Mouse (Mus musculus): ENCODE data around the gene Lime1.

Gene Lime1

DNA sequence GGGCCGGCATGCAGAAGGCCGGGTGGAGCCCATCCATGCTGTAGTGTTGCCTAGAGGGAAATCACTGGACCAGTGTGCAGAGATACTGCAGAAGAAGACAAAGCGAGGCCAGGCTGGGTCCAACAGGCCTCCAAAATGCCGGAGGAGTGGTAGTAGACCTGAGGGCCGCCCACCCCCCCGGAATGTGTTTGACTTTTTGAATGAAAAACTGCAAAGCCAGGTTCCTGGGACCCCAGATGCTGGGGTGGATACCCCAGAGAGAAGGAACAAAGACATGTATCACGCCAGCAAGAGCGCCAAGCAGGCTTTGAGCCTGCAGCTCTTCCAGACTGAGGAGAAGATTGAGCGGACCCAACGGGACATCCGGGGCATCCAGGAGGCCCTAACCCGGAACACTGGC, at the start of gene Lime1:
Gene Lime1, plus strand, starts transcription at position 301 of the 400 bp plus-strand sequence.
- DNase-seq (ENCODE audit: low spot score), result no peak

DNA sequence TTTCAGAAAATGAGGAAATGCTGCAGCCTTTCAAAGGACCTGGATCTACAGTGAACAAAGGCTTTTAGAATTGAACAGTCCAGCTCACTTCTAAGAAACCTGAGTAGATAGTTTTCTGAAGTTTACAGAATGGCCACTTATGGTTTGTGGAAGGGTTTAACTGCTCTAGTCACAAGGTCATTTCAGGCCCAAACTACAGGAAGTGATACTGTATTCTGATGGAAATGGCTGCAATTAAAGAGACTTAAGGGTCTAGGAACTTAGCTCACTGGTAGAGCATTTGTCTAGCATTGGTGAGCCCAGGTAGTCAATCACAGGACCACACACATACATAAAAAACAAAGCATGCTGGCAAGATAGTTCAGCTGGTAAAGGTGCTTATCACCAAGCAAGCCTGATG, 47.3 kb upstream of the Lime1 start:
- DNase-seq (ENCODE audit: low spot score), result no peak

DNA sequence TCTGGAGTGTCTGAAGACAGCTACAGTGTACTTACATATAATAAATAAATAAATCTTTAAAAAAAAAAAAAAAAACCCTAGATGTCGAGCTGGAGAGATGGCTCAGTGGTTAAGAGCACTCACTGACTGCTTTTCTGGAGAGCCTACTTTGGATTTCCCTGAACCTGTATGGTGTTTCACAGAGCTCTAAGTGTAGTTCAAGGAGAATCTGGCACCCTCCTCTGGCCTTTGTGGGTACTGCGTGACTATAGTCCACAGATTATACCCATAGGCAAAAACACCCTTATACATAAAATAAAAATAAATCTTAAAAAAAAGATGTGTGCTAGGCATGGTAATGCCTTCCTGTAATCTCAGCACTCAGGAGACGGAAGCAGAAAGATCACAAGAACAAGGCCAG, 45.9 kb upstream of the Lime1 start:
- DNase-seq (ENCODE audit: low spot score), result peak; percentile 79

DNA sequence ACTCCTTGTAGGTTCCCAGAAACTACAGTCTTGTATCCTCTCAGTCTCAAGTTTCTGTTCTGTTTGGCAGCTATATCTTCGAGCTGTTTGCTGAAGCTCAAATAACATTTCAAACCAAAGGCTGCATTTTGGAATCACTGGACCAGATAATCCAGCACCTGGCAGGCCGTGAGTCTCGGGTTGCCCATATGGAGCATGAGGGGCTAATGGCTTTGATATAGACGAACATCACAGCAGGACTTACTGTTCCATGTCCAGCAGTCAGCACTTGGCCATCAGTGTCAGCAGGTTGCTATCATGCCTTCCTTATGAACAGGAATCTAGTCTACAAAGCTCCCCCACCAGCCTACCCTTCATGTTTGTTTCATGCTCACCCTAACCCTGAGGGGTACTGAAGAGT, 39.5 kb upstream of the Lime1 start:
- no peak for DNase-seq (ENCODE audit: low spot score)

DNA sequence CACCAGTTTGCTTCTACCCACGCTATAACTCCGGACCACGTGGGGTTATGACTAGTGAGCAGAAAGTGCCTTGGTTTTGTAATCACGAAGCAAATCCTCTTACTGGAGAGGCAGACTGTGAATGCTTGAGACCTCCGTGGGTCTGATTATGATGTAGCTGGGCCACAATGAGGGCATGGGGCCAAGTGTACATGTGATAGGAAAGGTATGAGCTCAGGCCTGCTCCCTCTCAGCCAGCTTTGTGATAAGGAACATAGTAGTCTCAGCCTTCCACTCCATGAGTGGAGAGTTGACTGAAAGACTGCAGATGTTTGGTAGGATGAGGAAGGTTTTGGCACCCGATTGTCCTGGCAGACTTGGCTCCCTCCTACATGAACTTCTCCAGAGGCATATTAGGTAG, 37.1 kb upstream of the Lime1 start:
- no peak for DNase-seq (ENCODE audit: low spot score)

DNA sequence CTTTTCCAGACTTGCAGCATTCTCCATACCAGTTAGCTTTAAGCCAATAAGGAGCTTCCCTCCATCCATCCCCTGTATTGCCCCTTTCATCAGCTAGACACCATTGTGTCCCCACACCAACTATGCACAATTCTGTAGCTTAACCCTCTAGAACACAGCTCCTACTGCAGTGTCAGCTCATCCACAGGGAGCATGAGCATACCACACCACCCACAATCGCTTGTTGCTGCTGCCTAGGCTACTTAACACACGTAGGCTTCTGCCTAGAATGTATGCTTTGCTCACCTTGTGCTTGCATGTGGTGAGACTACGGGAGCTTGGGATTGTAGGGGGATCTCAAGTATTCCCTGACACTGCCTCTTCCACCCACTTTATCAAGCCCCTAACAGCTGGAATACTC, 23.1 kb upstream of the Lime1 start:
- DNase-seq (ENCODE audit: low spot score), result no peak

DNA sequence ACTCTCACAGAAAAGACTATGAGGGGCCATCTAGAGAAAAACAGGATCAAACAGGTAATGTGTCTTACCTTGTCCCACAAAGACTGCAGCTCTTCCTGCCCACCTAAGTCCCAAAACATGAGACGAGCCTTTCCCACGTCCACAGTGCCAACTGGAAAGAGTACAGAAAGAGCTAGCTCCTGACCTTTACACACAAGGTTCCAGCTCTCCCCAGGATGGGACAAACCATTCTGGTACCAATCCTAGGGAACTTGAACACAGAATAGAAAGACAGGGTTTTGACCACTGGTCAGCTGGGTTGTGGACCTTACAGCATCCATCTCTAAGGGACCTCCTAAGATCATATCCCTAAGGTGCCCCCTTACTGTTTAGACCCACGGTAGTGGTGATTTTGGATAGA, 15.9 kb upstream of the Lime1 start:
- peak; percentile 60 for DNase-seq (ENCODE audit: low spot score)

DNA sequence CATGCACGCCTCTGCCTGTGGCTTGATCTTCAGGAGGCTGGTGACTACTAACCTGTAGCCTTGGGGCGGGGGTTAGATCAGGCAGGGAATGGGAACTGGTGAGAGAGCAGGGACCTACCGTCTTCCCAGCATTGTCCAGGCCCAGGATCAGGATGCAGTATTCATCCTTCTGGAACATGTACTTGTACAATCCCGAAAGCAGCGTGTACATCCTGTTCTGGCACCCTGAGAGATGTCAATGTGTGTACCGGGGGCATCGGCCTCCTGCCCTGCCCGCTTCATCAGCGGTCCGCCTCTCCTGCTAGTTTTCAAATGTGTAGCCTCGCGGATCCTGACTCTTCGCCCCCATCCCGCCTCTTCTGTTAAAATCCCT, 15.4 kb upstream of the Lime1 start:
- no peak for DNase-seq (ENCODE audit: low spot score)

DNA sequence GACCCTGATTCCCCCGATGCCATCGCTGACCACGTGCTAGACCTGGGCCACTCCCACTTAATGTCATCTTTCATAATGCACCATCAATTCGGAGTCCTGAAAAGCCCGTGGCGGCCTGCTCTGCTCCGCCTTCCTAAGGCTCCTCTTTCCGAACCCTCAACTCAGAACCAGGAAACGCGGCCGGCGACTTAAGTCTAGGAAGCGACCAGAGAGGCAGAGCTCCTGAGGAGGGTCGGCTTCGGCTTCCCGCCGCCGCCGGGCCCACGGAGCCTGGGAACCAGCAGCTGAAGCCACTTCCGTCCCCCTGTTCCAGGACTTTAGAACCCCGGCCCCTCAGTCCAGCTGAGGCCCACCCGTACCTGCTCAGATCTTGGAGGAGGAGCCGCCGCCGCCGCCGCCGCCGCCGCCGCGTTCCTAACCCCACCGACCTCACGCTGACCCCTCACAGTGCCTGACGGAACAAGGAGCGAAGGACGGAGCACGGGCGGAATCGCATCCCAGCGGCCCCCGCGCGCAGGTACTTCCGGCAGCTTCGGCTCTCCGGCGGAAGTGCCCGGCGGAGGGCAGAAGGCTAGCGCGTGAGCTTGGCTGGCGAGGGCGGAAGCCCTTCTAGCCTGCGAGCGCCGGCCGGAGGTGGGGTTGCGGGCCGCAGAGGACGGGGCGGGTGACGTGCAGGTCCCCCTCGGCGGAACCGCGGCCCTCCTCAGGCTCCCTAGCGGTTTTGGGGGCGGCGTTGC, 14.8 kb upstream of the Lime1 start, which contains the start of the genes Zgpat and Arfrp1:
Gene Zgpat, plus strand, starts transcription at position 69 of the 737 bp plus-strand sequence.
Gene Arfrp1, minus strand, starts transcription at position 545 of the 737 bp plus-strand sequence.
- DNase-seq (ENCODE audit: low spot score), result peak; percentile 86

DNA sequence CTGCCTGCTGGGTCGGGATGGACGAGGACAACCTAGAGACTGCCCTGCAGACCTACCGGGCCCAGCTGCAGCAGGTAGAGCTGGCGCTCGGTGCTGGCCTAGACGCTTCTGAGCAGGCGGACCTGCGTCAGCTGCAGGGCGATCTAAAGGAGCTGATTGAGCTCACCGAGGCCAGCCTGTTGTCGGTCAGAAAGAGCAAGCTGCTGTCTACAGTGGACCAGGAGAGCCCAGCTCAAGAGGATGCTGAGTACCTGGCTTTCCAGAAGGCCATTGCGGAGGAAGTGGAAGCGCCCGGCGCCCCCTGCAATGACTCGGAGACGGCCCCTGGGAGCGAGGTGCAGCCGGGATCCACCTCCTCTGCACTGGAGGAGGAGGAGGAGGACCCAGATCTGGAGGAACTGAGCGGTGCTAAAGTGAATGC, 14.2 kb upstream of the Lime1 start:
- no peak for DNase-seq (ENCODE audit: low spot score)

DNA sequence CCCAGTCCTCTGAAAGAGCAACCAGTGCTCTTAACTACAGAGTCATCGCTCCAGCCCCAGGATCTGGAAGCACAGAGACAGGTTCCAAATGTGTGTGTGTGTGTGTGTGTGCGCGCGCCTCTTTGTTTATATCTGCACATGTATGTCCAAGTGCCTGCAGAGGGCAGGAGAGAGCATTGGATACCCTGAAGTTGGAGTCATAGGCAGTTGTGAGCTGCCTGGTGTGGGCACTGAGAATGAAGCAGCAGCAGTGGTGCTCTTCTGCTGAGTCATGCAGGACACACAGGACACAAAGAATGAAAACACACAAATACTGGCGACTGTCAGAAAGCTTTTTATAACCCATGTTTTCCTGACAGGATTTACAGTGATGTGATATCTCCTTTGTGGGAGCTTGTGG, 9.9 kb upstream of the Lime1 start:
- DNase-seq (ENCODE audit: low spot score), result no peak

DNA sequence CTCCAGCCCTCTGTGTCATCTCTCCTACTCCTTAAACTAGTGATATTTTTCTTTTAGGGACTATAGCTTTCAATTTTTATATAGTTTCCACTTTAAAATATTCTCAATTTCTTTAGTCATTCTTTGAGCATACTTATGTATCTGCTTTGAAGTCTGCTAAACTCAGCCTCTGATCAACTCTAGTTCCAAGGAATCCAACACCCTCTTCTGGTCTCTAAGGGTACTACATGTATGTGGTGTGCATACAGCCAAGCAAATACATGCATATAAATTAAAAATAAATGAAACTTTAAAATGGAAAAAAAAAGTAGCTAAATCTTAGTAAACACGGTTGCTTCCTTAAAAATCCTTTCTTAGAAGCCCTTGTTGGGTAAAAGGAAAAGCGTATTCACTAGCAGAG, 4.1 kb upstream of the Lime1 start:
- DNase-seq (ENCODE audit: low spot score), result no peak

DNA sequence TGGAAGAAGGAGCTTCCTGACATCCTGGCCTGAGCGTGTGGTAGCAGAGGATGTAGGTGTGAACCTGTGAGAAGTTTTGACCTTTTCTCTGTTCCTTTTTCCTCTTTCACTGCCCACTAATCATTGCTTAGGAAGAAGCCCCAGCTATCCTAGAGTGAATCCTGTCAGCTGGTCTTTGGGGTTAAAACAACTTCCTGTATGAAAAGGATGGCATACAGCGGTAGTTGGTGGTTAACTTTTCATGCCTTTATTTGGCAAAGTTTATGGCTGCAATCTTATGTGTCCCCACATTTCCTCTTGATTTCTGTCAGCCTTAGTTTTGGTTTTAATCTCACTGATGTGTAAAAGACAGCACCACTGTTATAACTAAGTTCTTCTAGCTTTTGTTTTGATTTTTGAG, 2.6 kb upstream of the Lime1 start:
- DNase-seq (ENCODE audit: low spot score), result no peak

DNA sequence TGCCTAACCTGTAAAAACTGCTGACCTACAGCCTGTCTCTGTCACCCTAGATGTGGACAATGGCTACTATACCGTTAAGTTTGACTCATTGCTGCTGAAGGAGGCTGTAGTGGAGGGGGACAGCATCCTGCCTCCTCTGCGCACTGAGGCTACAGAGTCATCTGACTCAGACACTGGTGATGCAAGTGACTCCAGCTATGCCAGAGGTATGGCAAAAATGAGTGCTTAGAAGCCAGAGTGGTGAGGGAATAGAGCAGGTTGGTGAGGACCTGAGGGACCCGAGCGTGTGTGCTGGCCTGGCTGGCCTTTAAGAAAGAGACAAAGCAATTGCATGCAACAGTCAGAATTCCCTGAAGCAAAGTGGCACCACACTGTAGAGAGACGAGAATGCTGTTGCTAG, 1.2 kb upstream of the Lime1 start:
- no peak for DNase-seq (ENCODE audit: low spot score)

DNA sequence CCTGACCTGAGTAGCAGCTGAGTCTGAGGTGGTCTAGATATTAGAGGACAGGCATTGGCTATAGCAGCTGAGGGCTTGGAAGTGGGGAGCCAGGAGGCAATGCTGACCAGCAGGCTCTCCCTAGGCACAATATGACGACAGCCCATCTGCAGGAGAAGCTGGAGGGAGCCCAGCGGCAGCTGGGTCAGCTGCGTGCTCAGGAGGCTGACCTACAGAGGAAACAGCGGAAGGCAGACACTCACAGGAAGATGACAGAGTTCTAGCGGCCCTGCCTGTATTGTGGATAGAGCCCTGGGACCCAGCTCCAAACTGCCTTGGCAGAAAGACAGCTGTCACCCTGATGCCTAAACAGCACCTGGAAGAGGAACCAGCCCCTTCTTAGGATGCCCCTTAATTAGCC, 373 bp downstream of the Lime1 start:
- DNase-seq (ENCODE audit: low spot score), result no peak

DNA sequence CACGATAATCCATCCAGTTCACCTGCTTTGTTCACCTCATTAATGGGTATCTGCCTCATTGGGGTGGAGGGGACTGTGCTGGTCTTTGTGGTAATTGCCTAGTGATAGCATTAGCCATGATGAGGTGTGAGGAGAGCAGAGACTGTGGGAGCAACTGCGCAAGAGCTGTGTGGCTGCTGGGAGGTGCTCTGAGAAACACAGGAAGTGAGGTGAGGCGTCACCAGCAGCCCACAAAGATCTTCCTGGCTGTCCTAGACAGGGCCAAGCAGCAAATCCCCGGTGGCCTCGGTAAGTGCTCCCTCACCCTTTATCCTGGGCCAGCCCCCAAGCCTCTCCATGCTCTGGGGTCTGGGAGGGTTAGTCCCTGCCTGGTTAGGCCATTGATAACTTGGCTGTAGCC, 1.2 kb downstream of the Lime1 start:
- no peak for DNase-seq (ENCODE audit: low spot score)

DNA sequence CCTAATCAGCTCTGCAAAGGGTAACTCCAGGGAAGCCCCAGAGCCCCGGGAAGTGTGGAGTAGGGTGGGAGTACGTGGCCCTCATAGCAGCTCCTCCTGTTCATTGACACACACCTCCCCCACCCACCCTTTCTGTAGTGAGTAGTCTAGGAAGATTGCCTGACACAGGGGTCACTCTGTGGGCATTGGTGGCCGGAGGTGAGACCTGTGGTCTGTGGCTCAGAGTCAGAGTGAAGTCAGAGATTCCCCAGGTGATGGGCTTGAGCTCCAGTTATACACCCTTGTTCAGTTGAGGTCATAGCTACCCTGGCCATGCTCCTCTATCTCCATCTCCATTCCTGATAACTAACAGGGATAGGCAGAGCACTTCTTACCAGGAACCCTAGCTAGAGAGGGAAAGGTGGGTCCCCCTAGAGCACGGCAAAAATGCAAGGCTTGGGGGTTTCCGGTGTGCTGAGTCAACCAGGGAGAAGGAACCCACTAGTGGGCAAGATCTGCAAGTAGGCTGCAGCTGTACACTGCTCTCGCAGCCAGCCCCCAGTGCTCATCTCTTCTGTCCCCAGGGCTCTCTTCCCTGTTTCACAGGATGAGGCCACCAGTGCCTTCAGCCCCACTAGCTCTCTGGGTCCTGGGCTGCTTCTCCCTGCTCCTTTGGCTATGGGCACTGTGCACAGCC, 1.9 kb downstream of the Lime1 start:
- no peak for DNase-seq (ENCODE audit: low spot score)

DNA sequence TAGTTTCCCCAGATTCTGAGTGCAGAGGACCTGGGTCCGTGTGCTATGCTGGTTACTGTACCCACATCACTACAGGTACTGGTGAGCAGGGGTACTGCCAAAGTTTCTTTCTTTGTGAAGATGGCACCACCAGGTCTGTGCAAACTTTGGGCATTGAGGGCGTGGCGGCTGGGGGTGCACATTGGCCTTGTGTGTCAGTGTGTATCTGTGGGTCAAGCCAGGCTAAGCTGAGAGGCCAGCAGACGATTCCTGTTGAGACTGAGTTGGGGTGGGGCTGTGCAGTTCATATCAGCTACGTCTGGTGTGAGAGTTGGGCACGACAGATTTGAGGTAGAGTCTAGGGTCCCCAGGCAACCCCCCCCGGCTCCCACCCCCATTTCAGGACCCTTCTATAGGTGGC, 4.6 kb downstream of the Lime1 start:
- DNase-seq (ENCODE audit: low spot score), result no peak

DNA sequence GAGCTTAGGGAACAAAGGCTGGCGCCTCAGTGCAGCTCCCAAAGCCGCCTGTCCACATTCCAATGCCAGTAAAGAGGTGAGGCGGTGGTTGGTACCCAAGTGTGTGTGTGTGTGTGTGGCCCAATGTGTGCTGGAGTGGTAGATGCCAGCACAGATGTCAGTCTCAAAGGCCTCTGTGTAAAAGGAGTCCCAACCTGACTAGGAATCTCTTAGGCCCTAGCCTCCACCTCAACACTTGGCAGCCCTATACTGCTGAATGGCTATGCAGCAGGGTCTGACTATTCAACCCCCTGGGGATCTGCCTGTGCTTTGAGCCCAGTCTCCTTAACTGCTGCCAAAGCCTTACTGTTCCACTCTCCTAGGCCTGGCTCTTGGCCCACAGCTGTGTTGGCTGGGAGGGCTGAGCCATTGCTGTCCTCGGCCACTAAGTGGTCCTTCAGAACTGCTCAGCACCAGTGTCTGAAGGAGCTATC, 5.1 kb downstream of the Lime1 start:
- peak; percentile 76 for DNase-seq (ENCODE audit: low spot score)

DNA sequence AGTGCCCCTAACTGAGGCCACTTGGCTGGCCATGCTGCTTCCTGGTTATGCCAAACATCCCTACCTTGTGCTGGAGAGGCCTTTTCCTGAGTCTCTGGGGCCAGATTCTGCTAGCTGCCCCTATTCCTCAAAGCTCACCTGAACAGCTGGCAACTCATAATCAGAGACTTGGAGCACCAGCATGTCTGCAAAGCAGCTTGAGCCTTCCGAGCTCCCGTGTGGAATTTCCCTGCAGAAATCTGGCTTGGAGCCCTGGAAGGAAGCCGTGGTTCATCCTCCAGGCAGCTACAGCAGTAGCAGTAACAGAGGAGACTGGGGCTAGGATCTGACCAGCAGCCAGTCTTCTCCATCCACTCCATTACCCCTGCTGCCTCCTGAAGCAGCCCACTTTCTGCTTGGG, 6.0 kb downstream of the Lime1 start:
- DNase-seq (ENCODE audit: low spot score), result peak; percentile 74

DNA sequence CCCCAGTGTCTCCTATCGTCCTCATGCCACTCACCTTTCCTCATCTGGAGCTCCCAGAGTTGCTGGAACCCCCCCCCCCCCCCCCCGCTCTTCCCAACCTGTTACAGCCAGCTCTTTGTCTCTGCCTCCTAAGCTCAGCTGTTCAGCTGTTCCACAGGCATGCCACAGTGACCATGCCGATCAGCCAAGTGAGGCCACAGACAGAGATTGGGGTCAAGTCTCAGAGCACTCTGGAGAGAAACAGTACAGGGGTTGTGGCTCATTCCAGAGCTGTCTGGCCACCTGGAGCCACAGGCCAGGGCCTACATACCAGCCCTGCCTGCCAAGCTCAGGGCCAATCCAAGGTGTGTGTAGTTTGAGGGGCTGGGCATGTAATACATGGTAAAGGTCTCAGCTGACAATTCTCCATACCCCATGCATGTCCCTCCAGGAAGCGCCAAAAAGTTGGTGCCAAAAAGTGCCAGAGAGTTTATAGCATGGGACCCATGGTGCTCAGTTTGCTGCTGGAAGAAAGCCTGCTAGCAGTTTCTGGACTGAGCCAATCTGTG, 6.9 kb downstream of the Lime1 start:
- DNase-seq (ENCODE audit: low spot score), result peak; percentile 25

DNA sequence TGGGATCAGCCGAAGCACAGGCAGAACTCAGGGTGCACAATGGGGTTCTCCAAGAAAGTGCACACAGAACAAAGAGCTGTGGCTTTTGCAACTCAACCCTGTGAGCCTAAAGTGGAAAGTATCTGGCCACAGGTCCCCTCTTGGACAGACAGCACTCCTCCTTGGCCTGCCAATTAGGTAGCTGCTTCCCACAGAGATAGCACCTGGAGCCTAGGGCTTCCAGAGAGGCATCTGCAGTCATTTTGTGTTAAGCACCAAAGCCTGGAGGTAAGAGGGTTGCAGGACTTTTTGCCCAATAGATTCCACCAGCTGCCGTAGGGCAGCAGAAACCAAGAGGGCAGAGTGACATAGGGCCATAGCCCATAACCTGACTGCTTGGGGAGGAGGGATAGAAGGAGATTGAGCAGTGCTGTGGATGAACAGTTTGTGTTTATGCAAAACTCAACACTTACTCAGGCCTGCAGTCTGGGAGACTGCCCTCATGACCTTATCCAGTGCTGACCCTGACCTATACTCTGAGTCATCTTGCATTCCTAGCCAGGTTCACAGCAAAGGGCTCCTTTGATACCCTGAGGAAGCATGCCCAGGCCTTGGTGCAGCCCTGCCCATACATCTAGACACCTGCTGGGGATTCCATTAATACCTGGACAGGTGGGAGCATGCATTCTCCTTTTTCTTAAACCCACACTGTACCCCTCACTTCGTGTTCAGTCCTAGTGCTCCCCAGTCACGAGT, 10.4 kb downstream of the Lime1 start:
- DNase-seq (ENCODE audit: low spot score), result no peak

DNA sequence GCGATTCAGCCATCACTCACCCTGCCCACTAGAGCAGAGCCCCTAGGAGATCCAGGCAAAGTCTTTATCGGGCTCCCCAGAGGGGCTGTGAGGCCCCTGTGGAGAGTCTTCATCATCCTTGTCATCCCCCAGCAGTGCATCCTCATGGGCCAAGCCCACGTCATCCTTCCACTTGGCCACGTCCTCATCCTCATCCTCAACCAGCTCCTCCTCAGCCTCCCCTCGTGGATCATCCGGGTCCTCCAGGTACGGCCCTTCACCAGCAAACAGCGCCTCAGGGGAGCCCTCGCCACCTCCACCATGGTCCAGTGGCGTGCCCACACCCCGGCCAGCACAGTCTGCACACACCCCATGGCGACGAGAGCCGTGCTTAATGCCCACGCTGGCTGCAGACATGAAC, 11.1 kb downstream of the Lime1 start:
- no peak for DNase-seq (ENCODE audit: low spot score)
